Mouse (Mus musculus): ENCODE data around the gene Wdr73.

- TF ChIP-seq CTCF (IDR thresholded peaks at IDR 0.05; ENCODE audit: extremely low read depth, insufficient read depth, low read length): no peak
- TF ChIP-seq POLR2A (IDR thresholded peaks at IDR 0.05; ENCODE audit: extremely low read depth, insufficient read depth, low read length): no peak
These were observed 32.4 kb downstream of the Wdr73 start for GRCm38 (mm10) chr7:80868686-80869085.

Measured in cortical plate, adult 2 months (tissue).